Mouse (Mus musculus): ENCODE results near the gene Cacna2d4. TPM values are rescaled to one million over a fixed set of nuclear protein-coding genes. Genes with fewer than 3 reads are reported as not detected.

The Cacna2d4 gene
- total RNA-seq, 2 experiments from 2014 or later: 0.02 to 0.08 TPM

- ATAC-seq (replicated peaks; ENCODE audit: poor library complexity): no peak
These were observed 142.3 kb downstream of the Cacna2d4 start for GRCm38 (mm10) chr6:119378631-119379030.

DNA sequence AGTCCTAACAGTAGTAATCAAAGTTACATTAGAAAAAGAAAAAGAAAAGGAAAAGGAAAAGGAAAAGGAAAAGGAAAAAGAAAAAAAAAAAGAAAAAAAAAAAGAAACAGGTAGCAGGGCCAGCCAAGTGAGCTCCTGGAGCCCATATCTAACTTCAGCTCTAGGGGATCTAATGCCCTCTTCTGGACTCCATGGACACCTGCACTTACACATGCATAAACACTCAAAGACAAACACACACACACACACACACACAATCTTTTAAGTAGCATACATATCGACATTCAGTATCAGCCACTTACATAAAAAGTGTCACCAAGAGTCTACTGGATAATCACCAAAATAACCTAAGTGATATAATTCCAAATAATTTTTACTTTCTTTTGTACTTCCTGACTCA is 149.3 kb downstream of the Cacna2d4 start:
- peak; percentile 30; the same call in 1 of the 2 replicates for ATAC-seq (replicated peaks; ENCODE audit: poor library complexity)

GRCm38 (mm10) chr6:119386421-119386820 is 150.1 kb downstream of the Cacna2d4 start:
- no peak for ATAC-seq (replicated peaks; ENCODE audit: poor library complexity)

DNA sequence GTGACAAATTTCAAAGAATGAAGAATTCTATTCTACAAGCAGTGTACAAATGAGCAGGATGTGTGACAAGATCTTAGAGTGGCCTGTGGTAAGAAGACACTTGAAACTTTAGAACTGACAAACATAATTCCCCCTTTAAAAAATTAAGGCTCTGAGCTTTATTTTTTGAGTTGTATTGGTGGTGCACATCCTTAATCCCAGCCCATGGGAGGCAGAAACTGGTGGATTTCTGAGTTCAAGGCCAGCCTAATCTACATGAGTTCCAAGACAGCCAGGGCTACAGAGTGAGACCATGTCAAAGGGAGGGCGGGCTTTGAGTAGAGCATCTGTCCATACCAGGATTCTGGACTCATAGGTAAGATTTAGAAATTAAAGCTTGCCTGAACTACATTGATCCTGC is 150.5 kb downstream of the Cacna2d4 start:
- ATAC-seq (replicated peaks; ENCODE audit: poor library complexity): no peak

- peak; percentile 8 for ATAC-seq (replicated peaks; ENCODE audit: poor library complexity)
These were observed 151.7 kb downstream of the Cacna2d4 start for GRCm38 (mm10) chr6:119387801-119388649.

DNA sequence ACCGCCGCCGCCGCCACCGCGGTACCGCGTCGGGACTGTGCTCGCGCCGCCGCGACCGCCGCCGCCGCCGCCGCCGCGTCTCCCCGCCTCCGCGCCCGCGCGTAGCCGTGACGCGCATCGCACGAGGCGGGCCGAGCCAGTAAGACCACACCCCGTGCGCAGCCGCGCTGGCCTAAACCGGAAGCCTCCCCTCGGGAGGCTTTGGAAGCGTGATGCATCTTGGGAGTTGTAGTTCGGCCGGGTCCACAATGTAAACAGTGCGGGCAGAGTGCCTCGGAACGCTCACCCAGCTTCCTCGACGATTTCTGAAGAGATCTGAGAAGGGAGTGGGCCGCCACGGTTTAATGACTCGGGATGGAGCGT is 152.3 kb downstream of the Cacna2d4 start:
- peak; percentile 94 for ATAC-seq (replicated peaks; ENCODE audit: poor library complexity)

DNA sequence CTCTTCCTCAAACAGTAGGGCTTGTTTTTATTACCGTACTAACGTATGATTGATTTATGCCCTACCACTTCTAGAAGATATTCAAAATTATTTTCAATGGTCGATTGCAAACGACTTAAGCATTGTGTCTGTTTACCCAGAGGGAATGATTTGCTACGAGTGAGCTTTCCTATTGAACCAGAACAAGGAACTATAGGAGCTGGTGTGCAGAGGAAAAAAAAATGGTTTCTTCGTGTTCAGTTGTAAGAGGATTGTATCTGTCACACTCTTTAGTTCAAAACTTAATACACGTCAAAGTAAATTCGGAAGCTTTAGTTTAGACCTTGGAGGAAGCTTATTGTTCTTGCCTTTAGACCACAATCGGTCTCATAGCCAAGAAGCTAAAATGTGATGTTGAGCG is 152.8 kb downstream of the Cacna2d4 start:
- ATAC-seq (replicated peaks; ENCODE audit: poor library complexity): 0 out of 2 replicates have a peak, but pooled peaks have one; percentile 4

GRCm38 (mm10) chr6:119390728-119391127 is 154.4 kb downstream of the Cacna2d4 start:
- peak; percentile 30 for ATAC-seq (replicated peaks; ENCODE audit: poor library complexity)

GRCm38 (mm10) chr6:119392836-119393235 is 156.5 kb downstream of the Cacna2d4 start:
- ATAC-seq (replicated peaks; ENCODE audit: poor library complexity): no peak

DNA sequence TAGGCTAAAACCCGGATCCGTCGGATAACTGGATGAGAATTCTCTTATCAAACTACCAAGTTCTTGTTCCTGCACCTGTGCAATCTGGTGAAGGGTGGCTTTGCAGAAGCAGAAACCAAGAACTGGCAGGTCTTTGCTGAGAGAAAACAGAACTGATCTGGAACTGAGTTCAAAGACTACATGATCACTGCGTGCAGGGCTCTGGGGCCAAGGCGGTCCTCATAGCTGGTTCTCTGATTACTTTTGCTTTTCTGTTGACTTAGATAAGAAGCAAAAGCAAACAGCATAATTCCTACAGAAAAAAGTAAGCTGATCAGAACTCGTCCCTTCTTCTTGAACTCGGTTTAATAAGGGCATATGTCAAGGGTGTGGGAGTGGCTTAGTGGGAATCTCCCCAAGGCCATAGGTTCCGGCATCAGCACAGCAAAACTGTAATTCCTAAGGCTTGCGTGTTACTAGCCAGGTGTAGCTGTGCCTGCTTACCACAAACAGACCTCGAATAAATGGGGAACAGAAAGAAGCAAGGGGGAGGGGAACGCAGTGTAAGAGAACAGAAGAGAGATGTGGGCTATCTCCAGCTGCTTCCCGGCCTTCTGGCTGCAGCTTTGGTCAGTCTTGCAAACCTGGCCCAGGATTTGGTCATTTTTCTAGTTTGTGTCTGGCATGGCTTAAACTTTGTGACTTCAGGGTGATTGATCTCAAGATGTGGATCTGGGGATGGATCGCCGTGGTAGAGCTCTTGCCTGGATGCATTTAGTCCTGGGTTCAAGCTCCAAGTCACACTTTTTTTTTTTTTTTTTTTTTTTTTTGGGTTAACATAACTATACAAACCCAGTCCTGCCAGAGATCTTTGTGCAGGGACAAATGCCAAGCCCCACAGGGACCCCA is 159.3 kb downstream of the Cacna2d4 start:
- peak; percentile 73 for ATAC-seq (replicated peaks; ENCODE audit: poor library complexity)

DNA sequence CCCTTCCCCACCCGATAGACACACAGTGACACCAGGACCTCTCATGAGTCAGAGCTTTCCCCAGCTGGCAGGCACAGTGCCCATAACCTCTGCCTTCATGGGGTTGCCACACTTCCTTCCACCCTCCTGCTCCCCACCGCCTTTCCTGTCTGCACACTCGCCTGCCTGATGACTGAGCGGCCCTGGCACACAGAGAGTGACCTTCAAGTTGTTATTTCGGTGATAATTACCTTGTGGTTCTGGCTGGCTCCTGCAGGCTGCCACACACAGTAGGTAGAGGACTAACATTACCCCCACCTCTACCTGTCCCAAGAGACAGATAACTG is 159.9 kb downstream of the Cacna2d4 start:
- peak; percentile 93 for ATAC-seq (replicated peaks; ENCODE audit: poor library complexity)

GRCm38 (mm10) chr6:119399371-119399770 is 163.0 kb downstream of the Cacna2d4 start:
- ATAC-seq (replicated peaks; ENCODE audit: poor library complexity): no peak

GRCm38 (mm10) chr6:119400649-119401048 is 164.3 kb downstream of the Cacna2d4 start:
- no peak for ATAC-seq (replicated peaks; ENCODE audit: poor library complexity)

GRCm38 (mm10) chr6:119401545-119402304 is 165.4 kb downstream of the Cacna2d4 start:
- 0 out of 2 replicates have a peak, but pooled peaks have one; percentile 23 for ATAC-seq (replicated peaks; ENCODE audit: poor library complexity)

Other genes with a start within 250 kb of the Cacna2d4 start
- gene Dcp1b, start 61.3 kb upstream of the Cacna2d4 start, total RNA-seq (2015): 12.3 and 12.8 TPM in 2 replicates
- gene Dcp1b, start 61.3 kb upstream of the Cacna2d4 start, total RNA-seq (2017): 8.0 and 11.4 TPM in 2 replicates
- gene Cacna1c, start 40.1 kb upstream of the Cacna2d4 start, total RNA-seq (2015): not detected in 2 replicates
- 0.07 TPM in 1 of 2 replicates, not detected in the other for gene Cacna1c, start 40.1 kb upstream of the Cacna2d4 start, total RNA-seq (2017)
- 0.24 and 0.44 TPM in 2 replicates for gene Lrtm2, start 94.2 kb downstream of the Cacna2d4 start, total RNA-seq (2015)
- gene Lrtm2, start 94.2 kb downstream of the Cacna2d4 start, total RNA-seq (2017): 0.03 and 0.08 TPM in 2 replicates
- gene Adipor2, start 181.2 kb downstream of the Cacna2d4 start, total RNA-seq (2015): 57.1 and 64.4 TPM in 2 replicates
- 71.4 and 85.8 TPM in 2 replicates for gene Adipor2, start 181.2 kb downstream of the Cacna2d4 start, total RNA-seq (2017)
- gene Fbxl14, start 243.1 kb downstream of the Cacna2d4 start, total RNA-seq (2015): 45.5 and 47.0 TPM in 2 replicates
- 43.8 and 47.6 TPM in 2 replicates for gene Fbxl14, start 243.1 kb downstream of the Cacna2d4 start, total RNA-seq (2017)